Mouse (Mus musculus): ENCODE data around the gene Socs1. TPM values are rescaled to one million over a fixed set of nuclear protein-coding genes. Genes with fewer than 3 reads are reported as not detected.
"Not testable (repeated sequence)": the region's sequence is repeated elsewhere in the genome, so short reads cannot be mapped to it uniquely, and the experiment has no call there.

Socs1 gene
- total RNA-seq, 2 experiments from 2014 or later = 0.33 to 0.61 TPM

- no peak for DNase-seq
- intact Hi-C loops (cut with DNase I) = loop anchor here (2.0 kb wide), 1 partner anchor 16 kb away; no protein-coding TSS in a partner anchor
- no peak overlapping the region for H3K4me3 ChIP-seq
Observed at GRCm38 (mm10) chr16:10810376-10810775, 25.0 kb upstream of the Socs1 start.

GRCm38 (mm10) chr16:10805789-10806527 is 20.6 kb upstream of the Socs1 start, which contains the start of gene Prm1:
Gene Prm1 (minus strand): TSS chr16:10805839.
- H3K4me3 ChIP-seq = no peak within 1 kb of the TSS
- TF ChIP-seq CTCF (IDR thresholded peaks at IDR 0.05) = no peak
- H3K27ac ChIP-seq = no peak within 1 kb of the TSS
- intact Hi-C loops (cut with DNase I) = no loop called here
- no peak for DNase-seq

More at GRCm38 (mm10) chr16:10810376-10810775, 25.0 kb upstream of the Socs1 start:
- no peak overlapping the region for H3K27ac ChIP-seq
- no peak for TF ChIP-seq CTCF (IDR thresholded peaks at IDR 0.05)

GRCm38 (mm10) chr16:10802420-10802819 is 17.1 kb upstream of the Socs1 start:
- H3K27ac ChIP-seq; H3K4me3 ChIP-seq; intact Hi-C loops (cut with DNase I); DNase-seq: not testable (repeated sequence)

GRCm38 (mm10) chr16:10796034-10796433 is 10.7 kb upstream of the Socs1 start, which contains the start of gene Prm2:
Gene Prm2 (minus strand): TSS chr16:10796134.
- DNase-seq = no peak
- no peak for TF ChIP-seq CTCF (IDR thresholded peaks at IDR 0.05)
- H3K27ac ChIP-seq = no peak within 1 kb of the TSS
- intact Hi-C loops (cut with DNase I) = no loop called here
- H3K4me3 ChIP-seq = no peak within 1 kb of the TSS

- H3K4me3 ChIP-seq = no peak within 1 kb of the TSS
- no peak for TF ChIP-seq CTCF (IDR thresholded peaks at IDR 0.05)
- no peak for DNase-seq
- H3K27ac ChIP-seq = no peak within 1 kb of the TSS
- intact Hi-C loops (cut with DNase I) = no loop called here
Observed at GRCm38 (mm10) chr16:10790702-10791101, 5.4 kb upstream of the Socs1 start, which contains the start of gene Prm3. Gene Prm3 (minus strand): TSS chr16:10790914.

GRCm38 (mm10) chr16:10788866-10789265 is 3.5 kb upstream of the Socs1 start:
- TF ChIP-seq CTCF (IDR thresholded peaks at IDR 0.05) = no peak
- Histone ChIP-seq H3K27ac (no peak overlapping the region), H3K4me3 (no peak overlapping the region)
- DNase-seq = no peak
- intact Hi-C loops (cut with DNase I) = no loop called here

GRCm38 (mm10) chr16:10788271-10788670 is 2.9 kb upstream of the Socs1 start, which contains the start of gene Tnp2:
Gene Tnp2 (minus strand): TSS chr16:10788660.
- intact Hi-C loops (cut with DNase I) = no loop called here
- Histone ChIP-seq H3K4me3 (no peak within 1 kb of the TSS), H3K27ac (peak within 1 kb of the TSS; percentile 94; the same call in 1 of the 2 replicates)
- TF ChIP-seq CTCF (IDR thresholded peaks at IDR 0.05) = no peak
- no peak for DNase-seq

- no peak for DNase-seq
- no peak for TF ChIP-seq CTCF (IDR thresholded peaks at IDR 0.05)
- Histone ChIP-seq H3K4me3 (no peak overlapping the region), H3K27ac (peak overlapping the region; percentile 94; the same call in 1 of the 2 replicates)
- intact Hi-C loops (cut with DNase I) = loop anchor here (2.0 kb wide), 1 partner anchor 57 kb away; no protein-coding TSS in a partner anchor
Observed at GRCm38 (mm10) chr16:10787548-10788058, 2.3 kb upstream of the Socs1 start.

GRCm38 (mm10) chr16:10786782-10787547 is 1.6 kb upstream of the Socs1 start:
- DNase-seq = peak; percentile 78
- no peak for TF ChIP-seq CTCF (IDR thresholded peaks at IDR 0.05)
- peak overlapping the region; percentile 94 for H3K27ac ChIP-seq
- intact Hi-C loops (cut with DNase I) = loop anchor here (2.0 kb wide), 1 partner anchor 58 kb away; no protein-coding TSS in a partner anchor
- H3K4me3 ChIP-seq = peak overlapping the region; percentile 84

GRCm38 (mm10) chr16:10786288-10786687 is 952 bp upstream of the Socs1 start:
- H3K4me3 ChIP-seq = peak overlapping the region; percentile 84
- TF ChIP-seq CTCF (IDR thresholded peaks at IDR 0.05) = peak; percentile 92
- intact Hi-C loops (cut with DNase I) = loop anchor here (2.0 kb wide), 1 partner anchor 59 kb away; no protein-coding TSS in a partner anchor
- peak; percentile 85 for DNase-seq
- peak overlapping the region; percentile 94 for H3K27ac ChIP-seq

GRCm38 (mm10) chr16:10784793-10785370 is 454 bp downstream of the Socs1 start:
- intact Hi-C loops (cut with DNase I) = loop anchor here (1.0 to 2.0 kb wide), 2 partner anchors 144 to 215 kb away; no protein-coding TSS in a partner anchor
- Histone ChIP-seq H3K4me3 (peak overlapping the region; percentile 84), H3K27ac (peak overlapping the region; percentile 94)
- TF ChIP-seq CTCF (IDR thresholded peaks at IDR 0.05) = peak; percentile 88
- DNase-seq = peak; percentile 95
